Mouse (Mus musculus) embryonic fibroblast, embryonic 13.5 days (primary cell): ENCODE measurements around the gene Ins1. TPM values are rescaled to one million over a fixed set of nuclear protein-coding genes. Genes with fewer than 3 reads are reported as not detected.

Experiments used
- H3K27ac ChIP-seq: 2 replicates; pipeline ENCODE4 v1.5.1; 2012; ENCODE audit warnings: low read length, control low read depth, inconsistent platforms; ENCODE audit not compliant: insufficient read depth
- H3K4me1 ChIP-seq: 2 replicates; pipeline ENCODE4 v1.6.1; 2011; ENCODE audit warnings: low read length; ENCODE audit not compliant: control insufficient read depth, insufficient read depth
- H3K4me3 ChIP-seq: 2 replicates; pipeline ENCODE4 v1.5.1; 2011; ENCODE audit warnings: mild to moderate bottlenecking, control low read depth, low read length; ENCODE audit not compliant: insufficient read depth
- CTCF ChIP-seq: IDR thresholded peaks from 2 replicates; pipeline ENCODE4 v1.5.1; 2011; ENCODE audit warnings: mild to moderate bottlenecking, control low read depth, low read length, moderate library complexity, borderline replicate concordance; ENCODE audit not compliant: insufficient read depth
- POLR2A ChIP-seq: IDR thresholded peaks from 2 replicates; pipeline ENCODE4 v1.6.1; 2011; ENCODE audit warnings: low read depth, mild to moderate bottlenecking, control low read depth, low read length, moderate library complexity
- polyA plus RNA-seq: library from polyadenylated mRNA; stranded (reverse); fragments of >200 nt; gene quantifications from 2 replicates; pipeline ENCODE4 v1.2.4, GENCODE M21; 2011; ENCODE audit warnings: low read depth; ENCODE audit not compliant: missing spikeins, insufficient read length

Gene Ins1
- polyA plus RNA-seq: not detected in 2 replicates

DNA sequence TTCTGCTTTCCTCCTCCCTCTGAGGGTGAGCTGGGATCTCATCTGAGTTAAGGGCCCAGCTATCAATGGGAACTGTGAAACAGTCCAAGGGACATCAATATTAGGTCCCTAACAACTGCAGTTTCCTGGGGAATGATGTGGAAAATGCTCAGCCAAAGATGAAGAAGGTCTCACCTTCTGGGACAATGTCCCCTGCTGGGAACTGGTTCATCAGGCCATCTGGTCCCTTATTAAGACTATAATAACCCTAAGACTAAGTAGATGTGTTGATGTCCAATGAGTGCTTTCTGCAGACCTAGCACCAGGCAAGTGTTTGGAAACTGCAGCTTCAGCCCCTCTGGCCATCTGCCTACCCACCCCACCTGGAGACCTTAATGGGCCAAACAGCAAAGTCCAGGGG, at the start of gene Ins1:
Gene Ins1, plus strand, starts transcription at position 301 of the 400 bp plus-strand sequence.
- TF ChIP-seq POLR2A (no peak), CTCF (no peak)
- Histone ChIP-seq H3K4me1 (no peaks in the 10 kb centered on the region), H3K4me3 (no peak within 1 kb of the TSS), H3K27ac (no peak within 1 kb of the TSS)
